Mouse (Mus musculus) bone marrow macrophage, adult 2 months (primary cell): ENCODE measurements around the gene Fam174a.

Source experiments
- CTCF ChIP-seq: IDR thresholded peaks from 2 replicates; pipeline ENCODE4 v1.5.1; 2012; ENCODE audit warnings: low read depth, mild to moderate bottlenecking, low read length, moderate library complexity
- POLR2A ChIP-seq: IDR thresholded peaks from 2 replicates; pipeline ENCODE4 v1.6.1; 2012; ENCODE audit warnings: mild to moderate bottlenecking, low read depth, low read length, borderline replicate concordance

- no peak for TF ChIP-seq CTCF
- TF ChIP-seq POLR2A: no peak
These were observed 49.6 kb upstream of the Fam174a start for GRCm38 (mm10) chr1:95263843-95264242.
